Mouse (Mus musculus): Measurements from ENCODE around the gene Gnb1. TPM values are rescaled to one million over a fixed set of nuclear protein-coding genes. Genes with fewer than 3 reads are reported as not detected.

Gnb1 gene
- polyA plus RNA-seq, 1 experiment from 2014 or later: 399 TPM

DNA sequence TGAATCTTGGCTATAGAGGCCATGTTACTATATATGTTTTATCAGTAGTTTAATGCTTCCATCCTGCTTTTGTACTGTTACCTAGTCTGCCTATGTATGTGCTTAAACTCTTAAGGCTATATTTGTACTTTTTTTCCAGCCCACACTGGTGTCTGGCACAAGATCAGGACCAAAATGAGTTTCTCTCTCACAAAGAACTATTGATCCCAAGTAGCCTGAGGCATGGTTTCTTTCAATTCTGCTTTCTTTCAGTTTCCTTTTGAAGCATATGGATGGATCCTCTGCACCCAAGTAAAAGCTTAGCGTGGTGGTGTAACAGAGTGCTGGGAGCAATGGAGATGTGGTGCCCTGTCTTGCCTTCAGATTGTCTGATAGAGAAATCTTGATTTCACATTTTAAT, 19.8 kb downstream of the Gnb1 start:
- no peaks in the 10 kb centered on the region; the same call in 1 of the 2 replicates for H3K36me3 ChIP-seq
- H3K9me3 ChIP-seq: no peaks in the 10 kb centered on the region
- ATAC-seq (ENCODE audit: insufficient number of reproducible peaks, low FRiP score, low TSS enrichment, low read depth): no peak
- H3K4me3 ChIP-seq: no peak overlapping the region
- H3K27ac ChIP-seq: no peak overlapping the region
- no peak overlapping the region for H3K9ac ChIP-seq
- H3K4me2 ChIP-seq: no peak overlapping the region
- 78% methylated on average over 1 of the region's 1 CpGs for WGBS
- H3K4me1 ChIP-seq: no peaks in the 10 kb centered on the region
- H3K27me3 ChIP-seq: no peaks in the 10 kb centered on the region

DNA sequence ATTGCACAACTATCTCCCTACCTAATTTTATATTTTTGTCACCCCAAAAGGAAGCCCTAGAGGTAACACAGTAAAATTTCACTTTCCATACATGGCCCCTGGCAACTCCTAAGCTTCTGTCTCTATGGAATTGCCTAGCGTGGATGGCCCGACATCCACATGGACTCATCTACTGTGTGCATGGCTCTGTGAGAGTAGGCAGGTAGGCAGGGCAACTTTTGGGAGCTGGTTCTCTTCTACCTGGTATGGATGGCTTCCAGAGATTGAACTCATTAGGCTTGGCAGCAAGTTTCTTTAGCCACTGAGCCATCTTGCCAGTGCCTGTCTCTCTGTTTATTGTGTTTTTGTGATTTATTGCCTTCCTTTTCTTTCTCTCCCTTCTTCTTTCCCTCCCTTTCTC, 23.6 kb downstream of the Gnb1 start:
- 81% methylated on average over 2 of the region's 2 CpGs for WGBS
- H3K4me2 ChIP-seq: no peak overlapping the region

DNA sequence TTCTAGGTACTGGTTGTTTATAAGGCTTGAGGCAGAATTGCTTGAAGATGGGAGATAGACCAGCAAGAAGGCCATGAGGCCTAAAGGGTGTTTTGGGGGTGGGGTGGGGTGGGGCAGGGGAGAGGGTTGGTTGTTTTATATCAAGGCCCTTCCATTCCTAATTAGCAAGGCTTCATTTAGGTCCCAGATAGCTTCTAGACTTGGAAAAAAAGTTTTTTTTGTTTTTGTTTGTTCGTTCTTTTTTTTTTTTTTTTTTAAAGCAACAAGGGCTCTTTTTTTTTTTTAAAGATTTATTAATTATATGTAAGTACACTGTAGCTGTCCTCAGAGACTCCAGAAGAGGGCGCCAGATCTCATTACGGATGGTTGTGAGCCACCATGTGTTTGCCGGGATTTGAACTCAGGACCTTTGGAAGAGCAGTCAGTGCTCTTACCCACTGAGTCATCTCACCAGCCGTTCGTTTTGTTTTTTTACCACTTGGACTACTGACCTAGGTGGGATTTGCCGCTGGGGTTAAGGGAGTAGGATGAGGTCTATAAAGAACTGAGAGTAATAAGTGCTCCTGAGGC, 26.9 kb downstream of the Gnb1 start:
- Histone ChIP-seq H3K4me1 (no peaks in the 10 kb centered on the region), H3K4me3 (no peak overlapping the region), H3K4me2 (no peak overlapping the region), H3K27ac (no peak overlapping the region), H3K9me3 (no peaks in the 10 kb centered on the region), H3K9ac (no peak overlapping the region), H3K36me3 (peaks cover 15% of the 10 kb centered on the region; the same call in 1 of the 2 replicates), H3K27me3 (no peaks in the 10 kb centered on the region)
- ATAC-seq (ENCODE audit: insufficient number of reproducible peaks, low FRiP score, low TSS enrichment, low read depth): no peak
- WGBS: 84% methylated on average over 7 of the region's 7 CpGs

More for the DNA sequence above, 23.6 kb downstream of the Gnb1 start:
- Histone ChIP-seq H3K9ac (no peak overlapping the region), H3K27me3 (no peaks in the 10 kb centered on the region), H3K27ac (no peak overlapping the region), H3K36me3 (peaks cover 10% of the 10 kb centered on the region; the same call in 1 of the 2 replicates), H3K4me3 (no peak overlapping the region), H3K4me1 (no peaks in the 10 kb centered on the region), H3K9me3 (no peaks in the 10 kb centered on the region)
- no peak for ATAC-seq (ENCODE audit: insufficient number of reproducible peaks, low FRiP score, low TSS enrichment, low read depth)

DNA sequence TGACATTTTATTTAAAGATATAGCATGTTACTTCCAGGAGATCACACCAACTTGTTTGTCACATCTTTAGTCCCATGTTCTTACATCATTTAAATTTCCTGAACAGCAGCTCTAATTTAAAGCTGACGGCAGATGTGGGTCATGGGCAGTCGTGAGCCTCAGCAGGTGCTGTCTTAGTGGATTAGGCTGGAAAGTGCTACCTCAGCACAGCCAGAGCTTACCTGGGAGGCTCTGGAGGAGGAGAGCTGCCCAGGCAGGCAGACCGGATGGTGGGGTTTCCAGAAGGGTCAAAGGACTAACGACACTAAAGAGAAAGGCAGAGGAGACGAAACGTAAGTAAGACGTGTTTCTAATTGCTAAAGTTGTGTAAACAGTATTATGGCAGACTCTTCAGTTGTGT, 31.2 kb downstream of the Gnb1 start:
- ATAC-seq (ENCODE audit: insufficient number of reproducible peaks, low FRiP score, low TSS enrichment, low read depth): no peak
- H3K36me3 ChIP-seq: peaks cover 20% of the 10 kb centered on the region
- no peak overlapping the region for H3K27ac ChIP-seq
- no peaks in the 10 kb centered on the region for H3K27me3 ChIP-seq
- no peak overlapping the region for H3K9ac ChIP-seq
- WGBS: 61% methylated on average over 7 of the region's 7 CpGs
- H3K4me2 ChIP-seq: no peak overlapping the region
- no peaks in the 10 kb centered on the region for H3K9me3 ChIP-seq
- H3K4me1 ChIP-seq: no peaks in the 10 kb centered on the region
- H3K4me3 ChIP-seq: no peak overlapping the region

DNA sequence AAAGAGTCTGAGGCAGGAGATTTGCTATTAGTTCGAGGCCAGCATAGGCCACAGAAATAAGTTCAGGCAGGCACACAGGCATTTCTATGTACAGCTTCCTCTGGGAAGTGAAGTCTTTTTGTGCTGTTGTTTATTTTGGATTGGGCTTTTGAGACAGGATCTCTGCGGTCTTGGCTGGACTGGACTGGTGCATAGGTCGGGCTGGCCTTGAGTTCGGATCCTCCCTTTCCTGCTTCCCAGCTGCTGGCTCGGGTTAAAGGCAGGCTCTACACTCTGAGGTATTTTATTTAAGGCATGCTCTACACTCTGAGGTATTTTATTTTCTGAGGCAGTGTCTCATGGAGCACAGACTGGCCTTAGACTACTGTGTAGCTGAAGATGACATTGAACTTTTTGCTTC, 34.6 kb downstream of the Gnb1 start:
- no peak for ATAC-seq (ENCODE audit: insufficient number of reproducible peaks, low FRiP score, low TSS enrichment, low read depth)
- Histone ChIP-seq H3K27me3 (no peaks in the 10 kb centered on the region), H3K9me3 (no peaks in the 10 kb centered on the region), H3K9ac (no peak overlapping the region), H3K4me1 (no peaks in the 10 kb centered on the region), H3K4me2 (no peak overlapping the region), H3K36me3 (peaks cover 42% of the 10 kb centered on the region), H3K4me3 (no peak overlapping the region), H3K27ac (no peak overlapping the region)
- 80% methylated on average over 5 of the region's 5 CpGs for WGBS

DNA sequence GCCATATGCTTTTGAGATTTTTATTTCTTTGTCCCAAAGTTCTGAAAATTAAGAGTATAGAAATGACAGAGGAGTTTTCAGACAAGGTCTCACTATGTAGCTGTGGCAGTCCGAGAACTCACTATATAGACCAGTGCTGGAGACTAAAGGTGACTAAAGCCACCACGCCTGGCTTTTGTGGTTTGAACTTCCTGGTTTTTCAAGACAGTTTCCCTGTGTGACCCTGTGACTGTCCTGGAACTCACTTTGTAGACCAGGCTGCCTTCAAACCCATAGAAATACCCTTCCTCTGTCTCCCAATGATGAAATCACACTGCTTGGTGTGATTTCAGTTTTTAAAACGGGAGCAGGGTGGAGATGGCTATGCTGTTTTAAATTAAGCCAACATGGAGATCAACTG, 38.1 kb downstream of the Gnb1 start:
- H3K27ac ChIP-seq: no peak overlapping the region
- no peak for ATAC-seq (ENCODE audit: insufficient number of reproducible peaks, low FRiP score, low TSS enrichment, low read depth)
- no peak overlapping the region for H3K4me2 ChIP-seq
- H3K9me3 ChIP-seq: no peaks in the 10 kb centered on the region
- no peaks in the 10 kb centered on the region for H3K4me1 ChIP-seq
- H3K9ac ChIP-seq: no peak overlapping the region
- no peaks in the 10 kb centered on the region for H3K27me3 ChIP-seq
- peaks cover 57% of the 10 kb centered on the region for H3K36me3 ChIP-seq
- 77% methylated on average over 3 of the region's 3 CpGs for WGBS
- no peak overlapping the region for H3K4me3 ChIP-seq

DNA sequence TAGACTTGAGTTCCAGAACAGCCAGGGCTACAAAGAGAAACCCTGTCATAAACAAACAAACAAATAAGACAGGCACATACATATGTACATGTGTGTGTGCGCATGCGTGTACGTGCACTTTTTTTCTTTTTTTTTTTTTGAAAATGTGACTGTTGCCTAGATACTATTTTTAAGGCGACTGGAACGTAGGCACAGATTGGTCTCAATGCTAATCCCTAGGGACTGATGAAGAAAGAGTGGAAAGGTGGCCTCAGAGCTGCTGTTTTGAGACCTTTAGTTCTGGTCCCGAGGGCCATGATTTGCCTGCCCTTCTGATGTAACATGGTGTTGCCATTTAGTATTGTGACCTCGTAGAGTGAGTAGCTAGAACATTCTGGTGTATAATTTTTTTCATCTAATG, 58.8 kb downstream of the Gnb1 start:
- ATAC-seq (ENCODE audit: insufficient number of reproducible peaks, low FRiP score, low TSS enrichment, low read depth): no peak
- H3K36me3 ChIP-seq: peaks cover 62% of the 10 kb centered on the region
- H3K9me3 ChIP-seq: no peaks in the 10 kb centered on the region
- H3K4me1 ChIP-seq: no peaks in the 10 kb centered on the region
- H3K27me3 ChIP-seq: no peaks in the 10 kb centered on the region
- H3K4me3 ChIP-seq: no peak overlapping the region
- H3K27ac ChIP-seq: no peak overlapping the region
- no peak overlapping the region for H3K4me2 ChIP-seq
- WGBS: 91% methylated on average over 7 of the region's 7 CpGs
- H3K9ac ChIP-seq: no peak overlapping the region

DNA sequence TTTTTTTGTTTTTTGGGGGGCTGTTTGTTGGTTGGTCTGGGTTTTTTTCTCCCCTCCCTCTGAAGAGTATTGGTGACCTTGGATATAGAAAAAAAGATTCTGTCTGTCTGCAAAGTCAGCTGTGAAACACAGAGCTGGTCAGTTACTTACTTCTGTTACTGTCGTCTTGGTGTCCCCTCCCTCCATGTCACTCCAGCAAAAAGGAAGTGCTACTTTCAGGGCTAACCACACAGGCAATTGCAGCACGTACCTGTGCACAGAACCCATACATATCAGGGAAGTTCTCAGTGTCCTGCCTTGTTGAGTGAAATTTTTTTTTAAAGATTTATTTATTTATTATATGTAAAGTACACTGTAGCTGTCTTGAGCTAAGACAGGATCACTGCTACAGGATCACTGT, 59.3 kb downstream of the Gnb1 start:
- Histone ChIP-seq H3K9ac (no peak overlapping the region), H3K4me1 (no peaks in the 10 kb centered on the region), H3K27ac (no peak overlapping the region), H3K36me3 (peaks cover 62% of the 10 kb centered on the region), H3K9me3 (no peaks in the 10 kb centered on the region), H3K4me3 (no peak overlapping the region), H3K27me3 (no peaks in the 10 kb centered on the region), H3K4me2 (no peak overlapping the region)
- WGBS: 82% methylated on average over 2 of the region's 2 CpGs
- no peak for ATAC-seq (ENCODE audit: insufficient number of reproducible peaks, low FRiP score, low TSS enrichment, low read depth)

DNA sequence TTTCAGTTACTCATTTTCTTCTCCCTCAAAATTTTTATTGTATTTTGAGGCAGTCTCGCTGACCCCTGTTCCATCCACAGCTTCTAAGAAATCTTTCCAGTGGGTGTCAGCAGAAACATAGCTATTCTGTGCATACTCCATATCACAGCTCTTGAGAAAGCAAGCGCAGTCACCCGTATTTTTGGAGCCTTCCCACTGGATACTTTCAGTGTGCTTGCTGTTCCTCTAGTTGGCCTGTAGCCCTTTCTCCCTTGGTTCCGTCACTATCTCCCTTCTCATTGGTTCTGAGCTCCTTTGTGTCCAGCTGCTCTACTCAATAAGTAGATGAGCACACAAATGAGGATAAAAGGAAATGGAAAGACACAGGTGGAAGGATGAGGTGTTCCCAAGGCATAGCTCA, 59.9 kb downstream of the Gnb1 start:
- Histone ChIP-seq H3K9ac (no peak overlapping the region), H3K4me3 (no peak overlapping the region), H3K27me3 (no peaks in the 10 kb centered on the region), H3K9me3 (no peaks in the 10 kb centered on the region), H3K4me2 (no peak overlapping the region), H3K4me1 (no peaks in the 10 kb centered on the region), H3K36me3 (peaks cover 66% of the 10 kb centered on the region), H3K27ac (no peak overlapping the region)
- ATAC-seq (ENCODE audit: insufficient number of reproducible peaks, low FRiP score, low TSS enrichment, low read depth): no peak
- WGBS: 94% methylated on average over 4 of the region's 4 CpGs

DNA sequence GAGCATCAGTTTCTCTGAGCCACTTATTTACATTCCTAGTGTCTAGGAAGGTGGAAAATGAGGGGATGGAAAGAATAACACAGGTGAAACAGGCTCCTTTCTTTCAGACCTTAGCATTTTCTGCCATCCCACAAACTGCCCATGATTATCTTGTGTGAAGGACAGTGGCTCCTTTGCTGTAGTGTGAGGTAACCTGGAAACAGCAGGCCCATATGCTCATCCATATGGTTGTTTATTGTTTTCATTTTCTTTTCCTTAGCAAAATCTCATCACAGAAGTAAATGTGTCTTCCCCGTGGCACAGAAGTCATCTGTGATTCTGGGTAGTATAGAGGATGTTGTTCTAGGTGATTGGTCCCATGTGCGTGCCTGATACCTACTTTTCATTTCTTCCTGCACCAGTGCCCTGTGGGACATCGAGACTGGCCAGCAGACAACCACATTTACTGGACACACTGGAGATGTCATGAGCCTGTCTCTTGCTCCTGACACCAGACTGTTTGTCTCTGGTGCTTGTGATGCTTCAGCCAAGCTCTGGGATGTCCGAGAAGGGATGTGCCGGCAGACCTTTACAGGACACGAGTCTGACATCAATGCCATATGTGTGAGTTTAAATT, 61.9 kb downstream of the Gnb1 start:
- no peak overlapping the region for H3K27ac ChIP-seq
- 91% methylated on average over 6 of the region's 6 CpGs for WGBS

DNA sequence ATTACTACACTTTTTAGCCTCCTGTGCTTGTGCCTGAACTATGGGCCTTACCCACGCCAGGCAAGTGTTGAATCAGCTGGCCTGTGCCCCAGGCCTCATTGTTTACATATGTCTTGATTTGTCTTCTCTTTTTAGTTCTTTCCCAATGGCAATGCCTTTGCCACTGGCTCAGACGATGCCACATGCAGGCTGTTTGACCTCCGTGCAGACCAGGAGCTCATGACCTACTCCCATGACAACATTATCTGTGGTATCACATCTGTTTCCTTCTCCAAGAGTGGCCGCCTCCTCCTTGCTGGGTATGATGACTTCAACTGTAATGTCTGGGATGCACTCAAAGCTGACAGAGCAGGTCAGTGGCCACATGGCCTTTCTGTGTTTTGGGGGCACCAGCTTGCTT, 63.7 kb downstream of the Gnb1 start:
- H3K27me3 ChIP-seq: no peaks in the 10 kb centered on the region
- 84% methylated on average over 4 of the region's 4 CpGs for WGBS
- no peak overlapping the region for H3K9ac ChIP-seq
- no peak for ATAC-seq (ENCODE audit: insufficient number of reproducible peaks, low FRiP score, low TSS enrichment, low read depth)
- no peak overlapping the region for H3K27ac ChIP-seq
- H3K9me3 ChIP-seq: no peaks in the 10 kb centered on the region
- peaks cover 81% of the 10 kb centered on the region for H3K36me3 ChIP-seq
- no peak overlapping the region for H3K4me3 ChIP-seq
- H3K4me1 ChIP-seq: no peaks in the 10 kb centered on the region
- no peak overlapping the region for H3K4me2 ChIP-seq

More for the DNA sequence above, 61.9 kb downstream of the Gnb1 start:
- no peak for ATAC-seq (ENCODE audit: insufficient number of reproducible peaks, low FRiP score, low TSS enrichment, low read depth)
- Histone ChIP-seq H3K9me3 (no peaks in the 10 kb centered on the region), H3K4me3 (no peak overlapping the region), H3K4me1 (no peaks in the 10 kb centered on the region), H3K9ac (no peak overlapping the region), H3K27me3 (no peaks in the 10 kb centered on the region), H3K4me2 (no peak overlapping the region), H3K36me3 (peaks cover 80% of the 10 kb centered on the region)

DNA sequence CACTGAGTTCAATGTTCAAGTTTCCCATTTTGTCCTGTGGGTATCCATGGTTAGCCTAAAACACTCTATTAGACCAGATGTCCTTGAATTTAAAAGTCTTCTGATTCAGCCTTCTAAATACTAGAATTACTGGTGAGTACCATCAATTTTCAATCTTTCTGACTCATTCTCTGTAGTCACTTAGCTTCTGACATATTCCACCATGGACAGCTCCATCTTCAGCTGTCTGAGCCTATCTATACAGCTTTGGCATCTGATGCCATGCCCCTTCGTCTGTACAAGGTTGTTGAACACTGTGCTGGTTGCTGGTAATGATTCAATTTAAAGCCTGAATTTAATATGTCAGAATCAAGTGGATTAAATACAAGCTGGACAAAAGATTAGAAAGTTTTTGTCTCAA, 64.3 kb downstream of the Gnb1 start:
- WGBS: 69% methylated on average over 1 of the region's 1 CpGs
- Histone ChIP-seq H3K27ac (no peak overlapping the region), H3K36me3 (peaks cover 85% of the 10 kb centered on the region), H3K4me2 (no peak overlapping the region), H3K4me1 (0 out of 2 replicates have a peak, but pooled peaks cover under 1% of the 10 kb centered on the region), H3K4me3 (no peak overlapping the region), H3K9me3 (no peaks in the 10 kb centered on the region), H3K9ac (no peak overlapping the region), H3K27me3 (no peaks in the 10 kb centered on the region)
- ATAC-seq (ENCODE audit: insufficient number of reproducible peaks, low FRiP score, low TSS enrichment, low read depth): no peak

DNA sequence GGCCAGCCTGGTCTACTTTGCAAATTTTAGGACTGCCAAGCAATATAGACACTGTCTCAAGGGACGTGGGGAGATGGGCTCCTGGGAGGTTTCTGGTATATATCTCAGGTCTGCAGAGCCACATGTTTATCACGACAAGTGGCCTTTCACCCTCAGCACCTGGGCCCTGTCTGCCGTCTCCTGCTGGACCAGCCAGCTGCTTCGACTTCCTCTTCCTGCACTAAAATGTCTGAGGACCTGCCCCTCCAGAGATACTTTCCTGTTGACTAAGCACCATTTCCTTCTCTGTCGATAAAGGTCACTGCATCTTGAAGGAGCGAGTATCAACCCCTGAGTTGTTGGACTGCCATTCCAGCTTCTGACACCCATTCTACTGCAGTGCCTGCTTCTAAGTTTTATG, 68.3 kb downstream of the Gnb1 start:
- no peak overlapping the region for H3K4me3 ChIP-seq
- peaks cover 61% of the 10 kb centered on the region for H3K36me3 ChIP-seq
- no peak for ATAC-seq (ENCODE audit: insufficient number of reproducible peaks, low FRiP score, low TSS enrichment, low read depth)
- H3K27me3 ChIP-seq: no peaks in the 10 kb centered on the region
- H3K27ac ChIP-seq: no peak overlapping the region
- peaks cover 22% of the 10 kb centered on the region for H3K4me1 ChIP-seq
- H3K9ac ChIP-seq: no peak overlapping the region
- H3K4me2 ChIP-seq: no peak overlapping the region
- 78% methylated on average over 6 of the region's 6 CpGs for WGBS
- no peaks in the 10 kb centered on the region for H3K9me3 ChIP-seq
